Mouse (Mus musculus) liver, embryonic 14.5 days (tissue): ENCODE data around the gene Cdc37l1.

Experiments
- CTCF ChIP-seq: IDR thresholded peaks from 2 replicates; pipeline ENCODE4 v1.5.1; 2016; ENCODE audit warnings: antibody characterized with exemption, low read depth, control low read depth
- EP300 ChIP-seq: IDR thresholded peaks from 2 replicates; pipeline ENCODE4 v1.6.1; 2016; ENCODE audit warnings: antibody characterized with exemption, low read depth

DNA sequence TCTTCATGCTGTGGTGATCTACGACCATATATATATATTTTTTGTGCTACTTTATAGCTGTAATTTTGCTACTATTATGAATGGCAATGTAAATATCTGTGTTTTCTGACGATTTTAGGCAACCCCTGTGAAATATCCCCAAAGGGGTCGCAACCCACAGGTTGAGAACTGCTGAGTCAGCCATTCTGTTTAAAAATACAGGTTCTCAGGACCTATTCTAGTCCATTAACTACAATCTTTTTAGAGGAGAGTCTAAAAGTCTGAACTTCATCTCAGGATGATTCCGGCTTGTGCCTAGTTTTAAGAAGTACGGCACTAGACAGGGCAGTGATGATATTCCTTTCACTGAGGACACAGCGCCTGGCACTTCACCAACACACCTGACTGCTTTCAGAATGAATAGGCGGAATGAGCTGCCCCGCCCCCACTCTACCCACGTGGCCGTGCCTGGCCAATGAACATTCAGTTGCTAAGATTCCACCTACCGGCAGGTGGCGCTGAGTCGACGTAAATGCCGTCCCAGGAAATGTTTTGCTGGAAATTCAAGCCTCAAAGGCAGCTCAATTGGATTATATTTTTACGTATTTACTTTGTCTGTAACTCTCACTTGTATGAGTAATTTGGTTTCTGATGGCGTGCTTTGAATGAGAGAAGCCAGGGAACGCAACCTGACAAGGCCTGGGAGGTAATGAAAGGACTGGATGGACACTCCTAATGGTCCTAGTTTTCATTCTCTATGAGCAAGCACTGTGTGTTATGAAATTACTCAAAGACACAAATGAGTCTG is 73.6 kb downstream of the Cdc37l1 start:
- TF ChIP-seq CTCF (peak; percentile 99), EP300 (peak; percentile 50; the same call in 1 of the 2 replicates)
